Mouse (Mus musculus) gastrocnemius, postnatal 36 days (tissue): ENCODE data around the gene Soat1. TPM values are rescaled to one million over a fixed set of nuclear protein-coding genes. Genes with fewer than 3 reads are reported as not detected.

Source experiments
- total RNA-seq, 2 experiments: library from RNA; stranded (reverse); gene quantifications; 2 replicates each; pipeline ENCODE4 v1.2.3; 2021

Gene Soat1
- total RNA-seq, 2 experiments from 2014 or later = 4.0 to 5.6 TPM

Other genes with a start within 250 kb of the Soat1 start
- gene Tdrd5, start 170.7 kb downstream of the Soat1 start, total RNA-seq = under 1 TPM in 1 of 2 experiments, not detected in 1; 0.10 TPM
- gene Nphs2, start 163.6 kb downstream of the Soat1 start, total RNA-seq = not detected
- 100 to 1,000 TPM; 315 to 385 TPM for gene Gm2000, start 108.3 kb downstream of the Soat1 start, total RNA-seq
- gene Axdnd1, start 53.2 kb downstream of the Soat1 start, total RNA-seq = under 1 TPM in 1 of 2 experiments, not detected in 1; 0.28 TPM
- 10 to 100 TPM; 36.7 to 40.4 TPM for gene Gm10031, start 49.7 kb upstream of the Soat1 start, total RNA-seq
- 10 to 100 TPM; 16.2 to 16.9 TPM for gene Abl2, start 84.5 kb upstream of the Soat1 start, total RNA-seq
- gene Tor3a, start 200.0 kb upstream of the Soat1 start, total RNA-seq = 1 to 10 TPM; 4.3 to 7.6 TPM
- 10 to 100 TPM; 29.3 to 29.9 TPM for gene Fam20b, start 244.8 kb upstream of the Soat1 start, total RNA-seq